Mouse (Mus musculus) small intestine, adult 2 months (tissue): ENCODE results near the gene Nip7.
A peak's percentile ranks its signal among the peaks of the same experiment; 100 is the strongest.

Source experiments
- CTCF ChIP-seq: fragments of 200-500 bp; IDR thresholded peaks from 2 replicates; pipeline ENCODE4 v1.5.1; 2012; ENCODE audit warnings: low read depth, mild to moderate bottlenecking, control low read depth, inconsistent platforms, low read length, moderate library complexity, mixed read lengths; ENCODE audit not compliant: insufficient replicate concordance, insufficient read length; ENCODE audit errors: extremely low read depth
- POLR2A ChIP-seq: fragments of 200-500 bp; IDR thresholded peaks from 2 replicates; pipeline ENCODE4 v1.6.1; 2012; ENCODE audit warnings: low read depth, mild to moderate bottlenecking, control low read depth, inconsistent platforms, low read length, moderate library complexity

DNA sequence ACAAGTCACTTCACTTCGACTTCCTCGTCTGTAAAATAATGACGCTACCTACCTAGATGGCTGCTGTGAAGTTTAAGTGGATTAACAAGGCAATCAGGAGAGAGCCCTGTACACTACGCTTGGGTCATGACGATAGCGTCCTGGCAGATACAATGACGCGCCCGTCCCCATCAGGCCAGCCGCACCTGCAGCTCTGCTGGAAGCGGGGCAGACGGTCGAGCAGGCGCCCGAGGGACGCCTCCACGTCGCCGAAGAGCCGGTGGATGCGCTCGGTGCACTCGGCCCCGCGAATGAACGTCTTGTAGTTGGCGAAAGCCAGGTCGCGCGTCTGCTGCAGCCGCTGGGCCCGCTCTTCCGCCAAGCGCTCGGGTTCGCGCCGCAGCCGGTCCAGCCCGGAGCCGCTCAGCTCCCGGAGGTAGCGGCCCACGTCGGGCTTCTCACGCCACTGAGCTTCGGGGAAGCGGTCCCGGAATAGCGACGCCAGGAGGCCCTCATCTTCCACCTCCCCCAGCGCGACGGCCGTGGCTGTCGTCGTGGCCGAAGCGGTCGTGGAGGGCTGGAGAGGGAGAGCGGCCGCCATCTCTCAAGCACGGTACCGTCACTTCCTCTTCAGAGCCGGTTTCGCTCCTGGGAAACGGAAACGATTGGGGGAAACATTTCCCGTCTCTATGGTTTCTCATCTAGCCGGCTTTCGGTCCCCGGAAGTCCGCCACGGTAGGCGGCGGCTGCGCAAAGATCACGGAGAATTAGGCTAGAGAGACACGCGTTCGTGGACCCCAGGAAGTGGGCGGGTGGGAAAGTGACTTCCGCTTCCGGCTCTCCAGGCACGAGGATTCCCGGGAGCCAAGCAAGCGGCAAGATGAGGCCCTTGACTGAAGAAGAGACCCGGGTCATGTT is at the start of gene Nip7, which contains the start of gene Cog8:
- no peak for TF ChIP-seq CTCF
- 0 out of 2 replicates have a peak, but pooled peaks have one; percentile 17 for TF ChIP-seq POLR2A
